30 mouse cellular contexts compared by ENCODE assay signal in the genomic region with DNA sequence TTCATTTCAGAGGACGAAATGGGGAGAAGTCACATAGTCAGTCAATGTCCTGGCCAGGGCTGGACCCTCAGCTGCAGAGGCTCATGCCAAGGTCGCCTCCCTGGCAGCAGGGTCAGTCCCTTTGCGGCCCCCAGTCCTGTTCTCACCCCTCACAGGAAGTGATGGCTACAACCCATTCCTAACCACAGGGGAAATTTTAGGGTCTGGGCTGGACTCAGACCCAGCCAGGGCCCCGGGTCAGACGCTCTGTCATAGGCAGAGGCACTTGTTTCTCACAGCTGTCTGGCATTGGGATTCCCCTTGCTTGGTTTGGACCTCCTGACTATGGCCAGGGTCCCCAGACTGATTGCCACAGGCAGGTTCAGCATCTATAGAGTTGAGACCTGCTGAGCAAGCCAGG. TPM values are rescaled to one million over a fixed set of nuclear protein-coding genes. Genes with fewer than 3 reads are reported as not detected.
"Had no signal": no experiment of that assay in that cellular context is flagged by ENCODE, and none has a peak within 500 bp of the region (broad histone marks: within the 10 kb centered on the region; RNA-seq: fewer than 3 reads in every experiment).

No protein-coding gene starts in this region.

- ATAC-seq: forebrain, embryonic 13.5 days; forebrain, embryonic 14.5 days; forebrain, embryonic 15.5 days; forebrain, embryonic 16.5 days; forebrain, postnatal 0 days had no signal

- H3K36me3 ChIP-seq: embryonic facial prominence, embryonic 10.5 days; embryonic facial prominence, embryonic 12.5 days; embryonic facial prominence, embryonic 13.5 days; embryonic facial prominence, embryonic 15.5 days; forebrain, embryonic 10.5 days; forebrain, embryonic 12.5 days; forebrain, embryonic 15.5 days had no signal

- H3K9me3 ChIP-seq: embryonic facial prominence, embryonic 10.5 days; embryonic facial prominence, embryonic 12.5 days; embryonic facial prominence, embryonic 13.5 days; embryonic facial prominence, embryonic 15.5 days; forebrain, embryonic 10.5 days; forebrain, embryonic 12.5 days; forebrain, embryonic 13.5 days; forebrain, embryonic 15.5 days had no signal

- H3K9ac ChIP-seq: embryonic facial prominence, embryonic 12.5 days; embryonic facial prominence, embryonic 15.5 days; forebrain, embryonic 12.5 days; forebrain, embryonic 13.5 days; forebrain, embryonic 15.5 days; forebrain, postnatal 0 days had no signal

- H3K27me3 ChIP-seq: embryonic facial prominence, embryonic 12.5 days; forebrain, embryonic 12.5 days; forebrain, embryonic 13.5 days; forebrain, embryonic 15.5 days had no signal

- H3K4me3 ChIP-seq: embryonic facial prominence, embryonic 10.5 days; embryonic facial prominence, embryonic 12.5 days; embryonic facial prominence, embryonic 13.5 days; embryonic facial prominence, embryonic 15.5 days; erythroblast, embryonic 14.5 days; forebrain, embryonic 10.5 days; forebrain, embryonic 12.5 days; forebrain, embryonic 13.5 days; forebrain, embryonic 15.5 days; gastrocnemius, adult 2 months; heart, adult 2 months had no signal

- H3K4me1 ChIP-seq: forebrain, embryonic 15.5 days had no signal

- H3K4me2 ChIP-seq: embryonic facial prominence, embryonic 12.5 days; embryonic facial prominence, embryonic 13.5 days; embryonic facial prominence, embryonic 15.5 days; forebrain, embryonic 12.5 days; forebrain, embryonic 13.5 days; forebrain, embryonic 15.5 days had no signal

- H3K27ac ChIP-seq: embryonic facial prominence, embryonic 10.5 days; embryonic facial prominence, embryonic 12.5 days; embryonic facial prominence, embryonic 13.5 days; embryonic facial prominence, embryonic 15.5 days; forebrain, embryonic 10.5 days; forebrain, embryonic 12.5 days; forebrain, embryonic 13.5 days; forebrain, embryonic 15.5 days; gastrocnemius, adult 2 months; heart, adult 2 months had no signal

- DNase-seq: cerebellum, adult 8-10 months; cerebellum, adult 9-10 months; cerebellum, adult 9-11 months; cerebellum, postnatal 10 days; cerebellum, postnatal 14 days; cerebellum, postnatal 25 days; cerebellum, postnatal 36 days; embryo, embryonic 11 days; forebrain, postnatal 0 days; gastrocnemius, adult 2 months; gastrocnemius, postnatal 10 days; gastrocnemius, postnatal 14 days; gastrocnemius, postnatal 25 days; gastrocnemius, postnatal 36 days; heart, adult 11 months; heart, adult 18-20 months; heart, adult 2 months had no signal

RNA-seq across cellular contexts. Expression of gene Runx3, which starts 43.8 kb away (rescaled TPM):
- total RNA-seq: forebrain, postnatal 0 days had no signal
- polyA plus RNA-seq: cortical plate, adult 2 months; forebrain, embryonic 13.5 days; forebrain, embryonic 14.5 days; forebrain, embryonic 15.5 days; forebrain, embryonic 16.5 days; forebrain, postnatal 0 days; frontal cortex, adult 2 months had no signal
